Mouse (Mus musculus): ENCODE data around the gene 4930502E18Rik.
"Not testable (repeated sequence)": the region's sequence is repeated elsewhere in the genome, so short reads cannot be mapped to it uniquely, and the experiment has no call there.

The 4930502E18Rik gene

GRCm38 (mm10) chrX:53724596-53724995, at the start of gene 4930502E18Rik:
Gene 4930502E18Rik, plus strand, starts transcription at chrX:53724826.
- no peak for DNase-seq (ENCODE audit: low spot score in 2 of 2)

GRCm38 (mm10) chrX:53676943-53677342, 47.7 kb upstream of the 4930502E18Rik start:
- DNase-seq (ENCODE audit: low spot score in 2 of 2) = peak; percentile 57 to 75

GRCm38 (mm10) chrX:53682650-53683049, 42.0 kb upstream of the 4930502E18Rik start:
- not testable (repeated sequence) for DNase-seq (ENCODE audit: low spot score in 2 of 2)

- not testable (repeated sequence) for DNase-seq (ENCODE audit: low spot score in 2 of 2)
Observed at GRCm38 (mm10) chrX:53684676-53685075, 40.0 kb upstream of the 4930502E18Rik start.

GRCm38 (mm10) chrX:53692065-53692464, 32.6 kb upstream of the 4930502E18Rik start:
- DNase-seq (ENCODE audit: low spot score in 2 of 2) = no peak

- no peak for DNase-seq (ENCODE audit: low spot score in 2 of 2)
Observed at GRCm38 (mm10) chrX:53693141-53693540, 31.5 kb upstream of the 4930502E18Rik start.

GRCm38 (mm10) chrX:53694008-53694777, 30.4 kb upstream of the 4930502E18Rik start:
- DNase-seq (ENCODE audit: low spot score in 2 of 2) = no peak

- DNase-seq (ENCODE audit: low spot score in 2 of 2) = no peak
Observed at GRCm38 (mm10) chrX:53699225-53699624, 25.4 kb upstream of the 4930502E18Rik start.

- DNase-seq (ENCODE audit: low spot score in 2 of 2) = no peak
Observed at GRCm38 (mm10) chrX:53702673-53703072, 22.0 kb upstream of the 4930502E18Rik start.

- no peak for DNase-seq (ENCODE audit: low spot score in 2 of 2)
Observed at GRCm38 (mm10) chrX:53715942-53716322, 8.7 kb upstream of the 4930502E18Rik start.

- peak; percentile 47 to 54 for DNase-seq (ENCODE audit: low spot score in 2 of 2)
Observed at GRCm38 (mm10) chrX:53716323-53717182, 8.1 kb upstream of the 4930502E18Rik start.

- DNase-seq (ENCODE audit: low spot score in 2 of 2) = no peak
Observed at GRCm38 (mm10) chrX:53728967-53729366, 4.3 kb downstream of the 4930502E18Rik start.

GRCm38 (mm10) chrX:53752851-53753250, 28.2 kb downstream of the 4930502E18Rik start:
- DNase-seq (ENCODE audit: low spot score in 2 of 2) = no peak

GRCm38 (mm10) chrX:53757736-53758135, 33.1 kb downstream of the 4930502E18Rik start, which contains the start of gene 1700013H16Rik:
Gene 1700013H16Rik, minus strand, starts transcription at chrX:53757831.
- DNase-seq (ENCODE audit: low spot score in 2 of 2) = no peak

GRCm38 (mm10) chrX:53776276-53776675, 51.6 kb downstream of the 4930502E18Rik start, which contains the start of gene Zfp36l3:
Gene Zfp36l3, minus strand, starts transcription at chrX:53776394.
- no peak for DNase-seq (ENCODE audit: low spot score in 2 of 2)

Data from right cerebral cortex, postnatal 10 days (tissue).